Mouse (Mus musculus) liver, embryonic 14.5 days (tissue): ENCODE data around the gene Setd2.

Experiments used
- CTCF ChIP-seq: IDR thresholded peaks from 2 replicates; pipeline ENCODE4 v1.5.1; 2016; ENCODE audit warnings: antibody characterized with exemption, low read depth, control low read depth
- EP300 ChIP-seq: IDR thresholded peaks from 2 replicates; pipeline ENCODE4 v1.6.1; 2016; ENCODE audit warnings: antibody characterized with exemption, low read depth

DNA sequence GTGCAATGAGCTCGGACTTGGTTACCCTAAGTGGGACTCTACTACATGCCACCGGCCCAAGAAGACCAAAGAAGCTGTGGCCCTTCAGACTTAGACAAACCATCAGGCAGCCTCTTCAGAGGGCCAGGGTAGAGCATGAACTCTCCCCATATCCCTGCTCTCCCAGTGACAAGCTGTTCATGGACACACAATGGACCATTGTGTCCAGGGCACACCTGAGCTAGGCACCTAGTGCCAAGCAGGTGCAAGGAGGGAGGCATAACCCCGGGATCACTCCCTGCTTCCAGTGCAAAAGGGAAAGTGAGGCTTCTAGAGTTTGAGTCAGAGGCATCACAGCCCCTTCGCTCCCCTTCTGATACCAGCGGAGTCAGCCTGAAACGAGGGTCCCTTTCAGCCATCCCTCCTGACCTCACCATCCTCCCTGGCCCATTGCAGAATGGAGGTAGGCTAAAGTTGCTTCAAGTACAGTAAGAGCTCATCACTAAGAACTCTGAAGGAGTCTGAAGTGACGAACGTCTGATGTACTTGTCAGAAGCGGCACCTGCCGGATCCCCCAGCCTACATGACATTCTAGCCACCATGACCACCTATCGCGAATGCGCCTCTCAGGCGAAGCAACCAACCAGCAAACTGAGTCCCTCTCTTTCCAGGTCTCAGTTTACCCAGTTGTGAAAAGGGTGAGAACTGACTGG, 120.7 kb downstream of the Setd2 start:
- TF ChIP-seq EP300 (no peak), CTCF (no peak)
